11 mouse cellular contexts compared by ENCODE assay signal in the genomic region with DNA sequence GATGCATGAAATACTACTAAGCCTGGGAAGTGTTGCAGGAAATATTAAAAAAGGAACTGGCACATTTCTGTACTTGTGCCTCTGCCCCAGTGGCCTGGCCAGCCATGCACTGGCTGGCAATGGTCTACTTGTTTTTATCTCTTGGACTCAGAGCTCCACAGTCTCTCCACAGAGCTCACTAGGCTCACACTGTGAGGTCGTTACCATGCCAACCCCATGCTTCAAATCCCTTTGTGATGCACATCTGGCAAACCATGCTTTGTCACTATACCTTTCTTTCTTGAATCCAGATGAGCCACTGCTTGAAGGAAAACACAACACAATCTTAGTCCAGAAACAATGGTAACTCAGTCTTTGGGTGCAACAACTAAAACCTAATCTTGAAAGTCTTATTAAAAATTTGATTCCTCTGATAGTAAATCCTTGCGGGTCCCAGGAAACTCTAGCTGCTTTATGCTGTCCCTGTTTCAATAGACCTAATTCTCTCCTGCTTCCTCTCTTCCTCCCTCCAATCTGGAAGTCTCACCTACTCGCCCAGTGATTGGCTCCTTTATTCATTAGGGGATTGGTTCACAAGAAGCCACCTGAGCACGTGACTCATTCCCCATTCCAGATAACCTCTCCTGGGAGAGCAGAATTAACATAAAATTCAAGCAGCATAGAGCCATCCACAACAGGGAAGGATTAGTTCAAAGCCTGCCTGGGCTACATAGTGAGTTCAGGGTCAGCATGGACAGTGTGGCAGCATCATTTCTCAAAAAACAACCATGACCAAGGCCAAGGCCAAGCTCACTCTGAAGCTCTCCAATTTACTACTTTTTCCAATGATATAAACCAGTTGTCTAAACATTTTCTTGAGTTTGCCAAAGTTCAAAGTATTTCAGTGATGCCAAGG.
DNase-seq lines count a peak whose midpoint lies in the region; ATAC-seq and TF ChIP-seq lines count a peak whose summit lies in the region.
"Had no signal": no experiment of that assay in that cellular context is flagged by ENCODE, and none has a peak within 500 bp of the region (broad histone marks: within the 10 kb centered on the region; RNA-seq: fewer than 3 reads in every experiment).

No protein-coding gene starts in this region.

- no peak overlapping the region for H3K4me2 ChIP-seq in liver, postnatal 0 days (ENCODE audit: low read depth, low read length)
- no peak overlapping the region for H3K4me2 ChIP-seq in midbrain, embryonic 12.5 days (replicated peaks)
- H3K4me2 ChIP-seq: embryonic facial prominence, embryonic 12.5 days; lung, embryonic 14.5 days had no signal

- H3K36me3 ChIP-seq in liver, adult 2 months (ENCODE audit: control insufficient read depth, insufficient read depth, low read length), result no peaks in the 10 kb centered on the region
- no peaks in the 10 kb centered on the region for H3K36me3 ChIP-seq in liver, postnatal 0 days (replicated peaks; ENCODE audit: insufficient read depth, low read length)
- H3K36me3 ChIP-seq in midbrain, embryonic 12.5 days, result no peaks in the 10 kb centered on the region
- H3K36me3 ChIP-seq: embryonic facial prominence, embryonic 12.5 days had no signal

- H3K4me1 ChIP-seq in liver, adult 2 months (ENCODE audit: control insufficient read depth, insufficient read depth, low read length), result peaks cover 5% of the 10 kb centered on the region; the same call in 1 of the 2 replicates
- peaks cover 4% of the 10 kb centered on the region; the same call in 1 of the 2 replicates for H3K4me1 ChIP-seq in liver, postnatal 0 days (ENCODE audit: insufficient read depth)
- peaks cover 11% of the 10 kb centered on the region for H3K4me1 ChIP-seq in midbrain, embryonic 12.5 days

- peaks cover 10% of the 10 kb centered on the region; the same call in 1 of the 2 replicates for H3K79me2 ChIP-seq in liver, adult 2 months (ENCODE audit: control insufficient read depth, insufficient read depth, low read length)

- H3K4me3 ChIP-seq in liver, adult 2 months (ENCODE audit: insufficient read depth, low read depth, low read length), result no peak overlapping the region
- no peak overlapping the region for H3K4me3 ChIP-seq in liver, postnatal 0 days (ENCODE audit: low read depth, low read length)
- no peak overlapping the region for H3K4me3 ChIP-seq in midbrain, embryonic 12.5 days
- H3K4me3 ChIP-seq: embryonic facial prominence, embryonic 12.5 days had no signal

- no peak for ATAC-seq in liver, postnatal 0 days
- peak; percentile 89 for ATAC-seq in midbrain, embryonic 12.5 days (ENCODE audit: low FRiP score, low read depth)

- TF ChIP-seq EP300 in liver, postnatal 0 days (IDR thresholded peaks at IDR 0.05; ENCODE audit: low read depth), result no peak

- TF ChIP-seq CTCF in liver, adult 2 months (IDR thresholded peaks at IDR 0.05; ENCODE audit: low read depth, low read length), result no peak
- TF ChIP-seq CTCF in liver, postnatal 0 days (IDR thresholded peaks at IDR 0.05; ENCODE audit: low read depth), result no peak

- no peaks in the 10 kb centered on the region for H3K27me3 ChIP-seq in liver, adult 2 months (ENCODE audit: control insufficient read depth, insufficient read depth, low read length)
- no peaks in the 10 kb centered on the region for H3K27me3 ChIP-seq in liver, postnatal 0 days (ENCODE audit: insufficient read depth, low read length)
- no peaks in the 10 kb centered on the region for H3K27me3 ChIP-seq in midbrain, embryonic 12.5 days
- H3K27me3 ChIP-seq: embryonic facial prominence, embryonic 12.5 days had no signal

- no peak for TF ChIP-seq POLR2A in liver, adult 2 months (IDR thresholded peaks at IDR 0.05; ENCODE audit: extremely low read depth, insufficient read depth, low read length)

- 82% methylated on average over 4 of the region's 4 CpGs for WGBS in liver, adult 2 months
- WGBS in liver, postnatal 0 days (ENCODE audit: insufficient replicate concordance), result 64% methylated on average over 4 of the region's 4 CpGs
- 12% methylated on average over 4 of the region's 4 CpGs for WGBS in midbrain, embryonic 12.5 days

- H3K9me3 ChIP-seq in liver, postnatal 0 days (ENCODE audit: low read length), result no peaks in the 10 kb centered on the region
- H3K9me3 ChIP-seq in midbrain, embryonic 12.5 days, result no peaks in the 10 kb centered on the region
- H3K9me3 ChIP-seq: embryonic facial prominence, embryonic 12.5 days had no signal

- DNase-seq in liver, adult 2 months (ENCODE audit: extremely low read depth, low read depth, low spot score), result peak; percentile 48
- no peak for DNase-seq in liver, postnatal 0 days
- peak; percentile 20 for DNase-seq in embryo, embryonic 11.5 days (ENCODE audit: low read depth, low spot score)
- DNase-seq in right cerebral cortex, postnatal 10 days (ENCODE audit: low spot score in 2 of 2), result no peak
- DNase-seq in cerebellum, postnatal 14 days, result no peak
- DNase-seq in adrenal gland, adult 18-20 months (ENCODE audit: low spot score in 2 of 2), result no peak
- DNase-seq: gastrocnemius, postnatal 25 days; kidney, postnatal 25 days; lung, embryonic 14.5 days had no signal

- H3K27ac ChIP-seq in liver, adult 2 months (replicated peaks; ENCODE audit: insufficient read depth, low read depth, low read length), result no peak overlapping the region
- H3K27ac ChIP-seq in liver, postnatal 0 days (ENCODE audit: low read depth), result no peak overlapping the region
- H3K27ac ChIP-seq in midbrain, embryonic 12.5 days (replicated peaks), result no peak overlapping the region; the same call in 1 of the 2 replicates
- H3K27ac ChIP-seq: embryonic facial prominence, embryonic 12.5 days had no signal

- no peak overlapping the region for H3K9ac ChIP-seq in liver, adult 2 months (ENCODE audit: low read depth, low read length)
- no peak overlapping the region for H3K9ac ChIP-seq in liver, postnatal 0 days (replicated peaks)
- H3K9ac ChIP-seq in midbrain, embryonic 12.5 days (replicated peaks), result no peak overlapping the region
- H3K9ac ChIP-seq: embryonic facial prominence, embryonic 12.5 days; lung, embryonic 14.5 days had no signal

Comparison
In these comparisons a context has a peak if more than half of its experiments do, and no peak if none do; other contexts are left out.
1. DNase-seq: peak in liver, adult 2 months (single experiment) and embryo, embryonic 11.5 days (single experiment); none in liver, postnatal 0 days (single experiment), right cerebral cortex, postnatal 10 days (0 of 2), cerebellum, postnatal 14 days (0 of 2) and adrenal gland, adult 18-20 months (0 of 2).